Mouse (Mus musculus): ENCODE data around the gene Ccdc173.

DNA sequence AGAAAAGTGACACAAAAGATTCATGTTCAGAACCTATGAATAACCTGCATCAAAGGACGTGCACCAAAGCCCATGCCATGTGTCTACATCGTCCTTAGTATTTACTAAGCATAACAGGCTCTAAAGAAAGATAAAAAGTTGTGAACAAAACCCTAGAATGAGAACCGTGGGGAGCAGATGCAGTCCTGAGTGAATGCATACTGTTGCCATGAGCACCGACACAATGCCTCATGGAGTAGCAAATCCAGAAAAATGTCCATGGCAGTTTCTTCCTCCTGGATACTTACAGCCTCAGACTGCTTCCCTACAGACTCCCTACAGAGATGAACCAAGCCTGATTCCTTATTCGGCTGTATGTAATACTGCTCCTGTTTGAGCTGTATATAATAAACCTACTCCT is 28.4 kb downstream of the Ccdc173 start:
- no peak for TF ChIP-seq CTCF (conservative IDR thresholded peaks at IDR 0.05; ENCODE audit: insufficient read depth, insufficient read length, low read depth, low read length)
- no peak for TF ChIP-seq POLR2A (IDR thresholded peaks at IDR 0.05; ENCODE audit: low read depth, low read length)
